ENCODE assay signal across 16 mouse cellular contexts in genomic region chr16:34385065-34385464, GRCm38 (mm10).
"Had no signal": no experiment of that assay in that cellular context is flagged by ENCODE, and none has a peak within 500 bp of the region (broad histone marks: within the 10 kb centered on the region; RNA-seq: fewer than 3 reads in every experiment).

No protein-coding gene starts in this region.

- H3K9me3 ChIP-seq: limb, embryonic 15.5 days; liver, embryonic 12.5 days; midbrain, embryonic 10.5 days; neural tube, embryonic 15.5 days had no signal

- H3K27me3 ChIP-seq: limb, embryonic 15.5 days; liver, embryonic 12.5 days; neural tube, embryonic 15.5 days had no signal

- H3K4me3 ChIP-seq: limb, embryonic 15.5 days; liver, embryonic 12.5 days; midbrain, embryonic 10.5 days; myocyte; neural tube, embryonic 15.5 days had no signal

- ATAC-seq: intestine, embryonic 16.5 days; liver, embryonic 12.5 days had no signal

- DNase-seq: layer of hippocampus, adult 9-11 months; layer of hippocampus, postnatal 36 days; lung, embryonic 14.5 days; lung, postnatal 10 days; lung, postnatal 4 days; midbrain, embryonic 14.5 days; right cerebral cortex, postnatal 4 days; spleen, adult 18-20 months; thymus, adult 18-20 months; thymus, postnatal 14 days had no signal

- H3K4me2 ChIP-seq: limb, embryonic 15.5 days; liver, embryonic 12.5 days; lung, embryonic 14.5 days; neural tube, embryonic 15.5 days had no signal

- H3K9ac ChIP-seq: limb, embryonic 15.5 days; liver, embryonic 12.5 days; lung, embryonic 14.5 days; neural tube, embryonic 15.5 days had no signal

- H3K27ac ChIP-seq: limb, embryonic 15.5 days; liver, embryonic 12.5 days; midbrain, embryonic 10.5 days; neural tube, embryonic 15.5 days had no signal

- H3K4me1 ChIP-seq: limb, embryonic 15.5 days; liver, embryonic 12.5 days had no signal

- H3K36me3 ChIP-seq: limb, embryonic 15.5 days; liver, embryonic 12.5 days; neural tube, embryonic 15.5 days had no signal
